Mouse (Mus musculus) induced T-regulatory cell, adult 2 months (primary cell): ENCODE data around the gene Slc10a7.

Source experiments
- DNase-seq: peaks from one replicate; pipeline ENCODE4 v3.0.0-alpha.2; 2012; ENCODE audit warnings: low read depth

Slc10a7 gene

GRCm38 (mm10) chr8:78740936-78741335 lies 231.8 kb downstream of the Slc10a7 start:
- no peak for DNase-seq

GRCm38 (mm10) chr8:78741496-78741895 lies 232.3 kb downstream of the Slc10a7 start:
- DNase-seq, result no peak

- DNase-seq, result no peak
Measured at GRCm38 (mm10) chr8:78741965-78742364, 232.8 kb downstream of the Slc10a7 start.

- no peak for DNase-seq
Measured at GRCm38 (mm10) chr8:78742453-78742852, 233.3 kb downstream of the Slc10a7 start.

DNA sequence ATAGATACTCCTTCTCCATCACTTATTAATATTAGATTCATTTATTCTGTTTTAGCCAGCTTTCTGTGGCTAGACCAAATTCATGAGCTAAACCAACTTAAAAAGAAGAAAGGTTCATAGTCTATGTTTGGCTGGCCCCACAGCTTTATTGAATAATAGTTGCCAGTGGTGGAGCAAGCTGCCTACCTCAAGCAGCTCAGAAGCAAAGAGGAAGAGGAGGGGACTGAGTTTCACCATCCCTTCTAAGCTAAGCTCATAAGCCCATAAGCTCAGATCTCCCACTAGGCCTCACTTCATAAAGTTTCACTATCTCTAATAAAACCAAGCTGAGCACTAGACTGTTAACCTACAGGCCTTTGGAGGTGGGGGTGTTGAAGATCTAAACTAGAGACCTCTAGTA lies 237.9 kb downstream of the Slc10a7 start:
- no peak for DNase-seq

DNA sequence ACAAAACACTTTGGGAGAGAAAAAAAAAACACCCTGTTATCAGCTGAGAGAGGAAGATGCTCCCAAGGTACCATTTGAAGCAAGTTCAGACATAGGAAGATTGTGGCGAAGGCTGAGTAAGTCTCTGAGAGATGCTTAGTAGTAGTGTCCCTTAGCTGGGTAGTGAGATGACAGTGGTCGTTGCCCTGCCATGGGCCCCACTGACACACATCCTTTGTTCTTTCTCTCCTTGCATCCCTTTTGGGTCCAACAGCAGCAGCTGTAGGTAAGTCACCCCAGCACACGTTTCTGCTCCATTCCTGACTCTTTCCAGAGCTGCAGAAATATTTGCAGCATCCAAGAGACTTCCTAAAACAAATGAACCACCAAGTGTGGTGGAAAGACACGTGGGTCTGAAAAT lies 239.6 kb downstream of the Slc10a7 start:
- DNase-seq, result no peak

DNA sequence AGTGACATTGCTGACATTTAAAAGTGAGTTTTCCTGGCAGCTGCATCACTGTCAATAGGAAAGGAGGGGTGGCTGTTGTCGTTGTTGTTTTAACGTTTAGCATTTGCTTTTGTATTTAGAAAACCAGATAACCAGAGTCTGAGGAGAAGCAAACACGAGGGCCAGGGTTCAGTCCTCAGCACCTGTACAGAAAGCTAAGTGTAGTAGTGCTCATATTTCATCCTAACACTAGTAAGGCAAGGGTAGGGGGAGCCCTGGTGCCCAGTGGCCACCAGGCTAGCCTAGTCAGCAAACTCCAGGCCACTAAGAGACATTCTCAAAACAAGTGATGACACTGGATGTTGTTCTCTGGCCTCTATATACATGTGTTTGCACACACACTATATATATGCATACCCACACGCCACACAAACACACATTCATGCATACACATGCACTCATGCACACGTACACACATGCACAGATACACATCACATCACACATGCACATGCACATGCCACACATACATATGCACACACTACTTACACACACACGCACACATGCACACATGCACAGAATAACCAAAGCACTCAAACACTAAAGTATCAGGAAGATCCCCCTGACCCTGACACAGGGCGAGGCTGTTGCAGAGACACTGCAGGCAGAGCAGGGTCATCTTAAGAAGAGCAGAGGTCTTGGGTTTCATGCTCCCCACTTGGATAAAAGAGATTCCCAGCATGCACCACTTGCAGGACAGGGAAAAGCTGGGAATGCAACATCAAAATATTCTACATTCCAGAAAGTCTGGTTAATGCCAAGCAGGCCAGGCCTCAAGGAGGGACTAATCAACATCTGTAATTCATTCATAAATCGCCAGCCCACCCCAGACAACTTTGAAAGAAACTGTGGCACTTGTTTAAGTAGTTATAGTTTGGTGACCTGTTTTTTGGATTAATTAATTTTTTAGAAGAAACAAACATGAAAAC lies 241.0 kb downstream of the Slc10a7 start:
- no peak for DNase-seq

- no peak for DNase-seq
Measured at GRCm38 (mm10) chr8:78751151-78751550, 242.0 kb downstream of the Slc10a7 start.

DNA sequence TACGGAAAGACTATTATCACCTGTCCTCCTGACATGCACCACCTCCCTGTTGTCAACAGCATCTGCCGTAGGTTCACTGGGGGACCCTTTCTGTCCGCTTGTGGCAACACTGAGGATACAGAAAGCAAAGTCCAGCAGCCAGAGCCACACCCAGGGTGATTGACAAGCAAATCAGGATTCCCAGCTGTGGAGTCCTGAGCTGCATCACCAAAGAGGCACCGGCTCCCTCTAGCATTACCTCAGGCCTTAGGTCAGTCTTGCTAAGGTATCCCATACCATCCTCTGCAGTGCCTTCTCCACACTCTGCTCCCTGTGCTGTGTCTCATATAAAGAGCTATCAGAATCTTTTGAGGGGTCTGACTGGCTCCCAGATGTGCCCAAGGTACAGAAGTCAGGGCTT lies 245.8 kb downstream of the Slc10a7 start:
- no peak for DNase-seq

DNA sequence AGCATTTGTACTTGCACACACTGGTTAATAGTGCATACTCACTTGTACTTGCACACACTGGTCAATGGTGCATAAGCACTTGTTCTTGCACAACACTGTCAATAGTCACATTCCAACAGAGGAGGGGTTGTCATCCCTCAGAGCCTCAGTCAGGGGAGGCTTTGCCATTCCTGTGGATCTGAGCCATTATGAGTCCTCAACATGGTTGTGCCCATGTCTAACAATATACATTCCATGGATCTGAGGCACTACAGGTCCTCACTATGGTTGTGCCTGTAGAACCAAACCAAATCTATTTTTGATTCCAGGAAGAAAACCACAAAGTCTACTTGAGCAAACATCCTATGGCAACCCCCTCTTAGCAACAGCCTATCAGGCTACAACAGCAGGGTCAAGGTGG lies 250.0 kb downstream of the Slc10a7 start:
- DNase-seq, result no peak

DNA sequence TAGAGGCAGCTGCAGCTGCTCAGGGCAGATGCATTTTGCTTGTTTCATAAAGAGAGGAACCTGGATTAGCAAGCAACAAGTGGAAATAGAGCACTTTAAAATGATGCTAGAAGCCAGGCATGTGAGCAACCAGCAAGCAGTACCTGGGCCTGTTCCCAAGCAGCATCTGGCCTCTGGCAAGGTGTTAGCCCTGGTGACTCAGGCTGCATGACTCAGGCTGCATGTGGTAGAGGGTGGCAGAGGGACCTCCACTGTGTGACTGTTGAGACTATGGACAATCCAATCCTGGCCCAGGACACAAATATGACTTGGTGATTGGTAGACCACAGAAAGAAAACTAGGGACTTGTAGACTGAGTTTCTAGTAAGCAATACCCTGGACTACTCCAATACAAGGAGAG lies 255.8 kb downstream of the Slc10a7 start:
- no peak for DNase-seq

GRCm38 (mm10) chr8:78765556-78765955 lies 256.4 kb downstream of the Slc10a7 start:
- DNase-seq, result no peak

- no peak for DNase-seq
Measured at GRCm38 (mm10) chr8:78770584-78770983, 261.4 kb downstream of the Slc10a7 start.

DNA sequence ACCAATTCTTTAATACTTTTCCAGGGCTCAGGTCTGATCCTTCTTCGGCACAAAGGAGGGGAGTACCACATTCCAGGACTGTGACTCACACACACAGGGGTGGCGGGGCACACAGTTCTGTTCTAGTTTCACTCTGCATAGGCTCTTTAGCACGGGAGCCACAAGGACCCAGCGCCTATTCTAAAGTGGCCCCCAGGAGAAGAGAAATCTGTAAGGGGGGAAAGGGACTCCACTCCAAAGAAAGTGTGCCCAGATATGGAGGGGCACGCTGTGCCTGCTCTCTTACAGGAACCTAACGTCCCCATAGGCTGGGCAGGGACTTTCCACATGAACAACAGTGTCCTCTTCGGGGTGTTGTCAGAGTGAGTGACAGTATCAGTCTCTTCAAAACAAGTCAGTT lies 262.1 kb downstream of the Slc10a7 start:
- DNase-seq, result no peak

GRCm38 (mm10) chr8:78776816-78777215 lies 267.7 kb downstream of the Slc10a7 start:
- DNase-seq, result no peak
